Mouse (Mus musculus): ENCODE results near the gene Prdm2. TPM values are rescaled to one million over a fixed set of nuclear protein-coding genes. Genes with fewer than 3 reads are reported as not detected.

Gene Prdm2
- polyA plus RNA-seq, 1 experiment from 2014 or later = 18.0 TPM

GRCm38 (mm10) chr4:143115851-143116250 lies 96.9 kb downstream of the Prdm2 start:
- WGBS = 80% methylated on average over 12 of the region's 12 CpGs

GRCm38 (mm10) chr4:143114232-143114979 lies 98.4 kb downstream of the Prdm2 start:
- Histone ChIP-seq H3K36me3 (peaks cover 42% of the 10 kb centered on the region), H3K9ac (no peak overlapping the region), H3K4me3 (no peak overlapping the region), H3K4me2 (replicated peaks) (no peak overlapping the region), H3K4me1 (peaks cover 7% of the 10 kb centered on the region; the same call in 1 of the 2 replicates), H3K27ac (no peak overlapping the region), H3K9me3 (no peaks in the 10 kb centered on the region), H3K27me3 (no peaks in the 10 kb centered on the region)
- WGBS = 82% methylated on average over 21 of the region's 21 CpGs
- ATAC-seq (ENCODE audit: low FRiP score, low read depth) = no peak

More at GRCm38 (mm10) chr4:143115851-143116250, 96.9 kb downstream of the Prdm2 start:
- Histone ChIP-seq H3K27me3 (no peaks in the 10 kb centered on the region), H3K4me2 (replicated peaks) (no peak overlapping the region), H3K36me3 (peaks cover 35% of the 10 kb centered on the region), H3K9me3 (no peaks in the 10 kb centered on the region), H3K4me3 (no peak overlapping the region), H3K9ac (no peak overlapping the region), H3K27ac (no peak overlapping the region), H3K4me1 (peaks cover 9% of the 10 kb centered on the region; the same call in 1 of the 2 replicates)
- ATAC-seq (ENCODE audit: low FRiP score, low read depth) = no peak

- H3K4me2 ChIP-seq (replicated peaks) = no peak overlapping the region
- no peak overlapping the region for H3K4me3 ChIP-seq
- H3K27ac ChIP-seq = no peak overlapping the region
- no peaks in the 10 kb centered on the region for H3K27me3 ChIP-seq
- ATAC-seq (ENCODE audit: low FRiP score, low read depth) = no peak
- H3K9ac ChIP-seq = no peak overlapping the region
- peaks cover 55% of the 10 kb centered on the region for H3K36me3 ChIP-seq
- 44% methylated on average over 6 of the region's 6 CpGs for WGBS
- H3K9me3 ChIP-seq = no peaks in the 10 kb centered on the region
- peaks cover 15% of the 10 kb centered on the region for H3K4me1 ChIP-seq
These were observed 99.8 kb downstream of the Prdm2 start for GRCm38 (mm10) chr4:143112985-143113384.

GRCm38 (mm10) chr4:143112439-143112838 lies 100.4 kb downstream of the Prdm2 start:
- peaks cover 56% of the 10 kb centered on the region for H3K36me3 ChIP-seq
- peaks cover 21% of the 10 kb centered on the region for H3K4me1 ChIP-seq
- H3K4me3 ChIP-seq = no peak overlapping the region
- no peak overlapping the region for H3K27ac ChIP-seq
- no peak overlapping the region for H3K9ac ChIP-seq
- 98% methylated on average over 2 of the region's 2 CpGs for WGBS
- H3K9me3 ChIP-seq = no peaks in the 10 kb centered on the region
- H3K27me3 ChIP-seq = no peaks in the 10 kb centered on the region
- no peak for ATAC-seq (ENCODE audit: low FRiP score, low read depth)
- no peak overlapping the region for H3K4me2 ChIP-seq (replicated peaks)

- no peak overlapping the region for H3K9ac ChIP-seq
- H3K36me3 ChIP-seq = peaks cover 53% of the 10 kb centered on the region
These were observed 100.9 kb downstream of the Prdm2 start for GRCm38 (mm10) chr4:143111872-143112271.

GRCm38 (mm10) chr4:143108552-143108951 lies 104.2 kb downstream of the Prdm2 start:
- no peaks in the 10 kb centered on the region for H3K9me3 ChIP-seq
- H3K4me2 ChIP-seq (replicated peaks) = no peak overlapping the region
- 23% methylated on average over 9 of the region's 9 CpGs for WGBS
- ATAC-seq (ENCODE audit: low FRiP score, low read depth) = no peak
- no peak overlapping the region for H3K9ac ChIP-seq
- H3K36me3 ChIP-seq = peaks cover 55% of the 10 kb centered on the region
- no peaks in the 10 kb centered on the region for H3K27me3 ChIP-seq
- H3K4me3 ChIP-seq = no peak overlapping the region
- peaks cover 27% of the 10 kb centered on the region for H3K4me1 ChIP-seq
- no peak overlapping the region for H3K27ac ChIP-seq

More at GRCm38 (mm10) chr4:143111872-143112271, 100.9 kb downstream of the Prdm2 start:
- no peak overlapping the region for H3K4me3 ChIP-seq
- WGBS = 94% methylated on average over 5 of the region's 5 CpGs
- H3K4me2 ChIP-seq (replicated peaks) = no peak overlapping the region
- no peaks in the 10 kb centered on the region for H3K27me3 ChIP-seq
- peaks cover 21% of the 10 kb centered on the region for H3K4me1 ChIP-seq
- H3K27ac ChIP-seq = no peak overlapping the region
- ATAC-seq (ENCODE audit: low FRiP score, low read depth) = no peak
- H3K9me3 ChIP-seq = no peaks in the 10 kb centered on the region

- H3K4me1 ChIP-seq = peaks cover 27% of the 10 kb centered on the region
- no peak overlapping the region for H3K9ac ChIP-seq
- ATAC-seq (ENCODE audit: low FRiP score, low read depth) = no peak
- WGBS = 87% methylated on average over 6 of the region's 6 CpGs
- no peak overlapping the region for H3K27ac ChIP-seq
- no peak overlapping the region for H3K4me3 ChIP-seq
- no peak overlapping the region for H3K4me2 ChIP-seq (replicated peaks)
- H3K36me3 ChIP-seq = peaks cover 53% of the 10 kb centered on the region
- H3K9me3 ChIP-seq = no peaks in the 10 kb centered on the region
- no peaks in the 10 kb centered on the region for H3K27me3 ChIP-seq
These were observed 105.8 kb downstream of the Prdm2 start for GRCm38 (mm10) chr4:143106971-143107370.

- no peak overlapping the region for H3K4me3 ChIP-seq
- no peak for ATAC-seq (ENCODE audit: low FRiP score, low read depth)
- H3K36me3 ChIP-seq = peaks cover 49% of the 10 kb centered on the region
These were observed 106.2 kb downstream of the Prdm2 start for GRCm38 (mm10) chr4:143106566-143106965.

GRCm38 (mm10) chr4:143104739-143105138 lies 108.1 kb downstream of the Prdm2 start:
- Histone ChIP-seq H3K36me3 (peaks cover 31% of the 10 kb centered on the region), H3K9ac (no peak overlapping the region), H3K4me2 (replicated peaks) (no peak overlapping the region), H3K4me3 (no peak overlapping the region), H3K27ac (no peak overlapping the region), H3K4me1 (peaks cover 27% of the 10 kb centered on the region), H3K27me3 (no peaks in the 10 kb centered on the region), H3K9me3 (no peaks in the 10 kb centered on the region)
- ATAC-seq (ENCODE audit: low FRiP score, low read depth) = no peak
- 55% methylated on average over 5 of the region's 5 CpGs for WGBS

More at GRCm38 (mm10) chr4:143106566-143106965, 106.2 kb downstream of the Prdm2 start:
- no peak overlapping the region for H3K4me2 ChIP-seq (replicated peaks)
- no peak overlapping the region for H3K27ac ChIP-seq
- 81% methylated on average over 2 of the region's 2 CpGs for WGBS
- H3K27me3 ChIP-seq = no peaks in the 10 kb centered on the region
- H3K9ac ChIP-seq = no peak overlapping the region
- no peaks in the 10 kb centered on the region for H3K9me3 ChIP-seq
- H3K4me1 ChIP-seq = peaks cover 27% of the 10 kb centered on the region

GRCm38 (mm10) chr4:143103811-143104210 lies 109.0 kb downstream of the Prdm2 start:
- H3K27me3 ChIP-seq = no peaks in the 10 kb centered on the region
- H3K4me1 ChIP-seq = peaks cover 24% of the 10 kb centered on the region
- peaks cover 22% of the 10 kb centered on the region for H3K36me3 ChIP-seq
- ATAC-seq (ENCODE audit: low FRiP score, low read depth) = no peak
- no peaks in the 10 kb centered on the region for H3K9me3 ChIP-seq
- no peak overlapping the region for H3K4me3 ChIP-seq
- no peak overlapping the region for H3K4me2 ChIP-seq (replicated peaks)
- no peak overlapping the region for H3K27ac ChIP-seq
- WGBS = 51% methylated on average over 2 of the region's 2 CpGs
- no peak overlapping the region for H3K9ac ChIP-seq

- peaks cover 11% of the 10 kb centered on the region for H3K4me1 ChIP-seq
- no peak overlapping the region for H3K4me3 ChIP-seq
- WGBS = 60% methylated on average over 6 of the region's 6 CpGs
- H3K36me3 ChIP-seq = no peaks in the 10 kb centered on the region
- H3K4me2 ChIP-seq (replicated peaks) = no peak overlapping the region
- no peak overlapping the region for H3K9ac ChIP-seq
- H3K27me3 ChIP-seq = no peaks in the 10 kb centered on the region
- no peak for ATAC-seq (ENCODE audit: low FRiP score, low read depth)
- H3K27ac ChIP-seq = no peak overlapping the region
- H3K9me3 ChIP-seq = no peaks in the 10 kb centered on the region
These were observed 112.6 kb downstream of the Prdm2 start for GRCm38 (mm10) chr4:143100157-143100556.

GRCm38 (mm10) chr4:143099288-143100039 lies 113.3 kb downstream of the Prdm2 start:
- Histone ChIP-seq H3K36me3 (no peaks in the 10 kb centered on the region), H3K9ac (no peak overlapping the region), H3K4me1 (peaks cover 8% of the 10 kb centered on the region), H3K27me3 (no peaks in the 10 kb centered on the region), H3K27ac (no peak overlapping the region), H3K4me2 (replicated peaks) (no peak overlapping the region), H3K9me3 (no peaks in the 10 kb centered on the region), H3K4me3 (no peak overlapping the region)
- no peak for ATAC-seq (ENCODE audit: low FRiP score, low read depth)
- WGBS = 55% methylated on average over 11 of the region's 11 CpGs
